Mouse (Mus musculus): ENCODE results near the gene Cyb5r3. TPM values are rescaled to one million over a fixed set of nuclear protein-coding genes. Genes with fewer than 3 reads are reported as not detected.
A peak's percentile ranks its signal among the peaks of the same experiment; 100 is the strongest.

Gene Cyb5r3
- polyA plus RNA-seq, 1 experiment = 273 TPM

- Histone ChIP-seq H3K27ac (ENCODE audit: insufficient read depth, low read length) (no peak overlapping the region), H3K4me1 (ENCODE audit: control insufficient read depth, insufficient read depth, low read length) (peaks cover 19% of the 10 kb centered on the region), H3K4me3 (ENCODE audit: insufficient read depth, low read length) (no peak overlapping the region)
- TF ChIP-seq CTCF (IDR thresholded peaks at IDR 0.05; ENCODE audit: borderline replicate concordance, insufficient read depth, low read length) (no peak), POLR2A (IDR thresholded peaks at IDR 0.05; ENCODE audit: low read depth, low read length) (no peak)
Measured at GRCm38 (mm10) chr15:83154309-83154708, 18.1 kb downstream of the Cyb5r3 start.

GRCm38 (mm10) chr15:83150694-83151093 is 21.7 kb downstream of the Cyb5r3 start:
- Histone ChIP-seq H3K27ac (ENCODE audit: insufficient read depth, low read length) (no peak overlapping the region), H3K4me1 (ENCODE audit: control insufficient read depth, insufficient read depth, low read length) (peaks cover under 1% of the 10 kb centered on the region; the same call in 1 of the 2 replicates)
- no peak for TF ChIP-seq CTCF (IDR thresholded peaks at IDR 0.05; ENCODE audit: borderline replicate concordance, insufficient read depth, low read length)
- TF ChIP-seq POLR2A (IDR thresholded peaks at IDR 0.05; ENCODE audit: low read depth, low read length) = no peak

GRCm38 (mm10) chr15:83150073-83150442 is 22.3 kb downstream of the Cyb5r3 start:
- H3K4me1 ChIP-seq (ENCODE audit: control insufficient read depth, insufficient read depth, low read length) = peaks cover 3% of the 10 kb centered on the region; the same call in 1 of the 2 replicates
- H3K27ac ChIP-seq (ENCODE audit: insufficient read depth, low read length) = peak overlapping the region; percentile 91
- TF ChIP-seq CTCF (IDR thresholded peaks at IDR 0.05; ENCODE audit: borderline replicate concordance, insufficient read depth, low read length) = no peak
- no peak; the same call in 1 of the 2 replicates for TF ChIP-seq POLR2A (IDR thresholded peaks at IDR 0.05; ENCODE audit: low read depth, low read length)
- no peak overlapping the region for H3K4me3 ChIP-seq (ENCODE audit: insufficient read depth, low read length)

More at GRCm38 (mm10) chr15:83150694-83151093, 21.7 kb downstream of the Cyb5r3 start:
- H3K4me3 ChIP-seq (ENCODE audit: insufficient read depth, low read length) = no peak overlapping the region

- H3K27ac ChIP-seq (ENCODE audit: insufficient read depth, low read length) = peak within 1 kb of the TSS; percentile 97
- peak within 1 kb of the TSS; percentile 88 for H3K4me3 ChIP-seq (ENCODE audit: insufficient read depth, low read length)
- peak; percentile 100 for TF ChIP-seq POLR2A (IDR thresholded peaks at IDR 0.05; ENCODE audit: low read depth, low read length)
- no peak for TF ChIP-seq CTCF (IDR thresholded peaks at IDR 0.05; ENCODE audit: borderline replicate concordance, insufficient read depth, low read length)
- peaks cover 3% of the 10 kb centered on the region; the same call in 1 of the 2 replicates for H3K4me1 ChIP-seq (ENCODE audit: control insufficient read depth, insufficient read depth, low read length)
Measured at GRCm38 (mm10) chr15:83149196-83150072, 23.0 kb downstream of the Cyb5r3 start, which contains the start of gene Poldip3. Poldip3 (minus strand) TSS chr15:83149384.

- Histone ChIP-seq H3K4me1 (ENCODE audit: control insufficient read depth, insufficient read depth, low read length) (peaks cover 3% of the 10 kb centered on the region), H3K4me3 (ENCODE audit: insufficient read depth, low read length) (peak overlapping the region; percentile 88), H3K27ac (ENCODE audit: insufficient read depth, low read length) (peak overlapping the region; percentile 97)
- TF ChIP-seq POLR2A (IDR thresholded peaks at IDR 0.05; ENCODE audit: low read depth, low read length) (no peak), CTCF (IDR thresholded peaks at IDR 0.05; ENCODE audit: borderline replicate concordance, insufficient read depth, low read length) (no peak)
Measured at GRCm38 (mm10) chr15:83148801-83149195, 23.6 kb downstream of the Cyb5r3 start.

- Histone ChIP-seq H3K4me1 (ENCODE audit: control insufficient read depth, insufficient read depth, low read length) (peaks cover 4% of the 10 kb centered on the region), H3K27ac (ENCODE audit: insufficient read depth, low read length) (peak overlapping the region; percentile 97), H3K4me3 (ENCODE audit: insufficient read depth, low read length) (peak overlapping the region; percentile 88)
- no peak for TF ChIP-seq POLR2A (IDR thresholded peaks at IDR 0.05; ENCODE audit: low read depth, low read length)
- no peak for TF ChIP-seq CTCF (IDR thresholded peaks at IDR 0.05; ENCODE audit: borderline replicate concordance, insufficient read depth, low read length)
Measured at GRCm38 (mm10) chr15:83148395-83148794, 24.0 kb downstream of the Cyb5r3 start.

GRCm38 (mm10) chr15:83145541-83145940 is 26.9 kb downstream of the Cyb5r3 start:
- TF ChIP-seq CTCF (IDR thresholded peaks at IDR 0.05; ENCODE audit: borderline replicate concordance, insufficient read depth, low read length) (no peak), POLR2A (IDR thresholded peaks at IDR 0.05; ENCODE audit: low read depth, low read length) (no peak)
- peaks cover 10% of the 10 kb centered on the region for H3K4me1 ChIP-seq (ENCODE audit: control insufficient read depth, insufficient read depth, low read length)
- H3K4me3 ChIP-seq (ENCODE audit: insufficient read depth, low read length) = no peak overlapping the region
- H3K27ac ChIP-seq (ENCODE audit: insufficient read depth, low read length) = no peak overlapping the region

- Histone ChIP-seq H3K4me1 (ENCODE audit: control insufficient read depth, insufficient read depth, low read length) (peaks cover 14% of the 10 kb centered on the region), H3K4me3 (ENCODE audit: insufficient read depth, low read length) (no peak overlapping the region), H3K27ac (ENCODE audit: insufficient read depth, low read length) (peak overlapping the region; percentile 74)
- TF ChIP-seq CTCF (IDR thresholded peaks at IDR 0.05; ENCODE audit: borderline replicate concordance, insufficient read depth, low read length) (no peak), POLR2A (IDR thresholded peaks at IDR 0.05; ENCODE audit: low read depth, low read length) (no peak)
Measured at GRCm38 (mm10) chr15:83142861-83143260, 29.5 kb downstream of the Cyb5r3 start.

GRCm38 (mm10) chr15:83135654-83136053 is 36.7 kb downstream of the Cyb5r3 start:
- Histone ChIP-seq H3K4me3 (ENCODE audit: insufficient read depth, low read length) (no peak overlapping the region), H3K27ac (ENCODE audit: insufficient read depth, low read length) (no peak overlapping the region), H3K4me1 (ENCODE audit: control insufficient read depth, insufficient read depth, low read length) (peaks cover 4% of the 10 kb centered on the region; the same call in 1 of the 2 replicates)
- TF ChIP-seq CTCF (IDR thresholded peaks at IDR 0.05; ENCODE audit: borderline replicate concordance, insufficient read depth, low read length) = no peak
- no peak for TF ChIP-seq POLR2A (IDR thresholded peaks at IDR 0.05; ENCODE audit: low read depth, low read length)

- Histone ChIP-seq H3K4me1 (ENCODE audit: control insufficient read depth, insufficient read depth, low read length) (0 out of 2 replicates have a peak, but pooled peaks cover under 1% of the 10 kb centered on the region), H3K4me3 (ENCODE audit: insufficient read depth, low read length) (no peak overlapping the region), H3K27ac (ENCODE audit: insufficient read depth, low read length) (no peak overlapping the region)
- TF ChIP-seq CTCF (IDR thresholded peaks at IDR 0.05; ENCODE audit: borderline replicate concordance, insufficient read depth, low read length) (no peak), POLR2A (IDR thresholded peaks at IDR 0.05; ENCODE audit: low read depth, low read length) (no peak)
Measured at GRCm38 (mm10) chr15:83134671-83135070, 37.7 kb downstream of the Cyb5r3 start.

Data from embryonic fibroblast, embryonic 13.5 days (primary cell).